Mouse (Mus musculus) 416B (cell line): ENCODE measurements around the gene Pygb.
A peak's percentile ranks its signal among the peaks of the same experiment; 100 is the strongest.

Source experiments
- DNase-seq: peaks from one replicate; pipeline ENCODE4 v3.0.0; 2011; ENCODE audit warnings: low read depth

Gene Pygb

DNA sequence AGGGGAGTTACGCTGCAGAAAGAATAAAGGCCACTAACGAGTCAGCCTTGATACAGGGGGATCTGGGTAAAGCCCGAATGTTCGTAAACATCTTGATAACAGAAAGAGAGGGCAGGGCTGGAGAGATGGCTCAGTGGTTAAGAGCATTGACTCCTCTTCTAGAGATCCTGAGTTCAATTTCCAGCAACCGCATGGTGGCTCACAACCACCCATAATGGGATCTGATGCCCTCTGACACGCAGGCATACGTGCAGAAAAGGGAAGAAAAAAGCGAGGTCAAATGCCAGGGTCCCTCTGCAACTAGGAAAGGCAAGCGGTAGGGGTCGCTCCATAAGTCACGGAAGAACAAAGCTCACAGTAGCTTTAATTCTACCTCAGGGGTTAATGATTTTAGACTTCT is 54.6 kb downstream of the Pygb start:
- DNase-seq: no peak

DNA sequence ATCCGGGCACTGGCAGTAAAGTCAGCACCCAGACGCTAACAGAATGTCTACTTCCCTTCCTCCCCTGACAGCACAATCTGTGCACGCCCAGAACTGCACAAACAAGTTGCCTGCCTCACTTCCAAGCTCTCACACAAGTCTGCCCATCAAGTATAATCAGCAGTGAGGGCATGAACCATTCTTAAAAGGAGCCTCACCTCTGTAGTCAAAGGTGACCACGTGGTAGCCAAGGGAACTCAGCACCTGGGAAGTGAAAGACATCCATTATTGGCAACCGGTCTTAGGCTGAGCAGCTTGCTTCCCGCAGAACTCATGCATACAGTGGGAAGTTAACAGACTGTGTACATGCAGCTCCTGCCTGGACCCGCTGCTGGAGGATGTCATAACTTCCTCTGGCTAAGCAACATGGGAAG is 55.5 kb downstream of the Pygb start:
- no peak for DNase-seq

DNA sequence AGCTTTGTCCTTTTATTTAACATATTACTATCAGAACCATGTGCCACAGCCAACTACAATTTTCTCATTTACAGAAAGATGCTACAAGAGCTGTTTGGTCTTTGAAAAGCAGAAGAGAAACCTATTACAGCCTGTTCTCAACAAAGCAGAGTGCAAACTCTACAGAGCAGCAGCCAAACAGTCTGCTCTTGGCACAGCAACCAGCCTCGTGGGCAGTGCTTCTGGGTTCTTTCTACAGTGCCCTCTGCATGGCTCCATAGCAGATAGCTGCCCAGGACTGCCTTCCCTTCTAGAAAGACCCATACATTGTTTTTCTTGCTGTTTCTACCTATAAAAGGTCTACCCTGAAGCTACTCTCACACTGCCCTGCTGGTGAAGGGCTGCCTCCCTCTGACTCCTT is 58.3 kb downstream of the Pygb start:
- no peak for DNase-seq

DNA sequence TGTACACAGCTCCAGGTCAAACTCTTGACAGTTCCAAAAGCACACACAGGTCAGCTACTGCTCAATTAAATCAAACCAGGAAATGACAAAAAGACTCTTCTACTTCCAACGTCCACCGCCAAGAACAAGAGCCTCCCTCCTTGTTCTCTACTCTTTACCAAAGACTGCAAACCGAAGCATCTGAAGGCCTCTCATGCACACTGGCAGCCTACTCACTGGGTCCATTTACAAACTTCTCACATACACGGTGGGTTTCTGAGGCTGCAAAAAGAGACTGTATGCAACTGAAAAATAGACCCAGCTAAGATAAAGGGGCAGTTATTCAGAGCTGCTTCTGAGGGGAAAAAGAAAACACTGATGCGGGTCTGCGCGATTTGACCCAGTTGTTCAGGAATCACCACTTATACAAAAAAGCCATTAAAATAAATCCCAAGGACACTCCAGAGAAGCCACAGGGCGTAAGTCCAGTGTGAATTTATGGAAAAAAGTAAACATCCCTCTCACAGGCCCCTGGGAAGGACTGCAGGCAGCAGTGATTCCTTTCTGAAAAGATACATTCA is 61.0 kb downstream of the Pygb start:
- no peak for DNase-seq

DNA sequence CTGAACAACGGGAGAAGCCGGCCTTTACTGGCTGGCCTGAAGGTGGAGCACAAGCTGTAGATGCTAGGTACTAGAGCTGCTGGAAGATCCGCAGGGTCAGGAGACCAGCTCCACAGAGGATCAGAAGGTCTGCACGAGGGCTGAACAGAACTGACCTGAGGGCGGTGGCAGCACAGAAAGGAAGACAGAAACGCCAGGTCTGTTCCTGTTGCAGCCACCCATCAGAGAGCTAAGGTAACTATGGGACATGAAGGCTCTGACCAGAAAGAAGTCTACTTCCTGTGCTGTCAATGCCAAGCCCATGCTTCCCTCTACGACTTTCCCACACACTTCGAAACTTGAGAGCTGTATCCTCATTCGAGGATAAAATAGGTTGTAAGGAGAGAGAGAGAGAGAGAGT is 64.7 kb downstream of the Pygb start:
- no peak for DNase-seq

DNA sequence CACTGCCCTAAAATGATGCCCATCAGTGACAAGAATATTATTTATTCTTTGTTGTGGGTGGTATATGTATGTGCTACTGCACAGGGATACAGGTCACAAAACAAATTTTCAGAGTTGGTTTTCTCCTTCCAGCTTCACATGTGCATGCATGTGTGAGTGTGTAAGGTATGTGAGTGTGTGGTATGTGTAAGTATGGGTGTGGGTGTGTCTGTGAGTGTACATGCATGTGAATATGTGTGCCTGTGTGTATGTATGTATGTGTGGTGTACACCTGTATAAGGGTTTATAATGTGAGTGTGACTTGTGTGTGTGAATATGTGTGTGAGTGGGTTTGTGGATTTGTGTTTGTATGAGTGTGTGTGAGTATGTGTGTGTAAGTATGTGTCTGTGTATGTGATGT is 68.7 kb downstream of the Pygb start:
- DNase-seq: no peak

DNA sequence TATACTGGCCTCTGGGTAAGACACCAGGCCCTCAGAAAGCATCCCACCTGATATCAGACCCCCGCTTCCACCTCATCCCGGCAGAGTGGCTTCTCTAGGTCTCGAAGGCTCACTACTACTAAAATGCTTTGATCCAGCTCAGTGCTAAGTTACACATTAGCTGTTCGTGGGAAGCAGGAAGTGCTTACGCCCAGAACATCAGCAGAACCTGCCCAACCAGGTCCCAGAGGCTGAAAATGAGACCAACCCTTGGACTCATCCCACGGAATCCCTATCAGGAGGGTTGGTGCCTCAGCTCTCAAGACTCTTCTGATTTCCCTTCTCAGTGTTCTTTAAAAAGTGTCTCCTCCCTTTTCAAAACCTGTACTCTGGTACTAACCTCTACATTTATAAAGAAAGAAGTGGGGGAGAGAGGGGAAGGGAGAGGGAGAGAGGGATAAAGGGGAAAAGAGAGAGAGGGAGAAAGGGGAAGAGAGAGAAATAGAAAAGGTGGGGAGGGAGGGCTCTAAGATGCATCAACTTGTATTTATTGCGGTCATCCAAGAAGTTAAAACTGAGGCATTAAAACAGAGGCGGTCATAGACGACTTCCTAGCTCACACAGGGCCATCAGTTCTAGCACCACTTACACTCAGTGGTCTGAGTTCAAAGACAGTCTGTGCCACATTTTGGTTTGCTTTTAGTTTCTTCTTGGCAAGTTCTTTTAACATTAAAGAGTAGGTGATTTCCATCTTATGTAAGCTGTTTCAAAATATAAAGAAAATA is 72.4 kb downstream of the Pygb start:
- DNase-seq: no peak

DNA sequence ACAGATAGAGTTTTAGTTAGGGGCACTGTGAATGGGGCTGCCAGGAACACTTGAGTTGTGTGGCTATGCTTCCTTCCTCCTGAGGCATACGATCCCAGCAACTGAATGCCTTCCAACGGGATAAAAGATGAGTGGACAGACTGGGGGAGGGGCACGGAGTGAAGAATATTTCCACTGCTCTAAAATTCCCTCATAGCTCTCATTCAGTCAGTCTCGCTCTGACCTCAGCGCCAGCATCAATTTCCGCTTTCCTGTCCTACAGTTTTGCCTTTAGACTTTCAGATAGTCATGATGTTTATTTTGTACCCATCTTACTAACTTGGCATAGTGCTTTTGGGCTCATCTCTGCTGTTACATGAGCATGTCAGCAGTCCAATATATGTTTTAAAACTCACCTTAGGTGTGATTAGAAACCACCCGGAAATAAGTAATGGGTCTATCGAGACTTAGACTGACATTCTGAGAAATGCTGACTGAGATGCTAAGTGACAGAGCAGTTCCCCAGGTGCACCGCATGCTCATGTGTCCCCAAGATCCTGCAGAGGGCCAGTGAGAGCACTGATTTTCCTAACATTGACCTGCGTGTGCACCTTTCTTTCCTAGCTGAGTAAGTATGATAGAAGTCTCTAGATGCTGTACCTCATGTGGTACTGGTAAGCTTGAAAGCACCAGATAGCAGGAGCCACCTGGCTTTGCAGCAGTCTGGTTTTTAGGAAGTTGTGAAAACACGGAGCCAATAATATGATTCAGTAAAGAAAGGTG is 73.4 kb downstream of the Pygb start:
- DNase-seq: no peak

DNA sequence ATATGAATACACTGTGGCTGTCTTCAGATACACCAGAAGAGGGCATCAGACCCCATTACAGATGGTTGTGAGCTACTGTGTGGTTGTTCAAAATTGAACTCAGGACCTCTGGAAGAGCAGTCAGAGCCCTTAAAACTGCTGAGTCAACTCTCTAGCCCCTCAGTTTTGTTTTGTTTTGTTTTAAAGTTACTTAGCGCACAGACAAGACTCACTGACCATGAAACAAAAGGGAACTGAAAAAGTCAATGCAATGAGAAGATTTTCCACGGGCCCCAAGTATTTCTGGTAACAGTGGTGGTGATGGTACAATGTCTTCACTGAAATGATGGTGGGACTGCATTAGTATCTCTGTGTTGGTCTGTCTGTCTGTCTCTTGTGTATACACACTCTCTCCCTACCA is 74.6 kb downstream of the Pygb start:
- peak; percentile 42 for DNase-seq

DNA sequence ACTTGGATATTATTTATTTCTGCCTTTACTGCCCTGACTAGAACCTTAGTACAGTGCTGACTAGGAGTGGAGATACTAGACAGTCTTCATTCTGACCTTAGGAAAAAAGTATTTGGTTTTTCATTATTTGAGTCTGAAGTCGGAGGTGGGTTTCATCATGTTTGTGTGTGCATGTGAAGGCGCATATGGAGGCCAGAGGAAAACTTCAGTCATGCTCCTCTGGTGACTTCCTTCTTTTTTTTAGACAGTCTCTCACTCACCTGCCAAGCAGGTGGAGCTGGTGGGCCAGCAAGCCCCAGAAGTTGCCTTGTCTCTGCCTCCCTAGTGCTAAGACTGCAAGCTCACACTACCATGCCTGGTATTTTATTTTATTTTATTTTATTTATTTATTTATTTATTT is 80.5 kb downstream of the Pygb start:
- no peak for DNase-seq

DNA sequence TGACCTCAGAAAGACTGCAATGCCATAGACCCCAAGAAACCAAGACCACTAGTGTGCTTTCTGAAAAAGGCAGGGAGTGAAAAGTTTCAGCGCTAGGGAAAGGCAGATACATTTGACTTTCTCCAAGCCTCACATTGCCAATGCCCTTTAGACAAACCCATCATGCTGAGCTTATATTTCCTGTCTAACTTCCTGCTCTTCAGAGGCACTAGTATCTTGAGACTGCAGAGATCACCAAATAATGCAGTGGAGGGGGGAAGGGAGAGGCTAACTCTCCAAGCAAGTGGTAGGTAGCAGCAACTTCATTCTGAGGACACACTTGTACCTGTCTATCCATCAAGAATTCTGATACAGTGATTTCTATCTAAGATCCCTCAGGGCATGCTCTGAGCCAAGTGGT is 82.9 kb downstream of the Pygb start:
- peak; percentile 65 for DNase-seq

DNA sequence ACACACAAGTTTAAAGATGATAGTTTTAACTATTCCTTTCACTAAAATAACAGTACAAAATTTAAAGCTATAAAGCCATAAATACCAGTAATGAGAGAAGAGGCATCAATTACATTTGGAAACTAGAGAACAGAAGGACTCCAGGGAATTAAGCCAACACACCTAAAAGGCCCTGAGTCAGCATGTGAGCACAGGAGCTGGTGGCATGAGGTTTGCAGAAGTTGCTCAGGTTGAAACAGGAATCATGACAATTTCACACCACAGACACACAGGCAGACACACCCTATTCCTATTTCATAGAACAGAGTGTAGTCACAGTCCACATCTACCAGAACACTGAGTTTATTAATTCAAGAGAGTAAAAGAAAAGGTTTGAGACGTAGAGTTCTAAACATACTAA is 88.0 kb downstream of the Pygb start:
- peak; percentile 37 for DNase-seq

DNA sequence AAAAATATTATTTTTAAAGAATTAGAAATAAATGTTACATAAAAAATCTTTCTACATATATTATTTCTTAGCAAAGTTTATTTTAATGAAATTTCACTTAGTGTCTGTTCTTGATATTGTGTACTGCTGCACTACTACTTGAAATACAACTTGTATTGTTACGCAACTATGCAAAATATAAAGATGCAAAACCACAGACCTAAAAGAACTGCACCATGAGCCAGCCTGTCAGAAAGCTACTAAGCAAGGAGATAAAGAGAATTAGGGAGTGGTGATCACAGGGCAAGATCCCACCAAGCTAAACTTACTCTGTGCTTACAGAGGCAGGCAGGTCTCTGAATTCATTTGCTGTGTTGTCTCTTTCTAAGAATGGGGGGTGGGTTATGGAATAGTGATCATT is 88.7 kb downstream of the Pygb start:
- peak; percentile 57 for DNase-seq

DNA sequence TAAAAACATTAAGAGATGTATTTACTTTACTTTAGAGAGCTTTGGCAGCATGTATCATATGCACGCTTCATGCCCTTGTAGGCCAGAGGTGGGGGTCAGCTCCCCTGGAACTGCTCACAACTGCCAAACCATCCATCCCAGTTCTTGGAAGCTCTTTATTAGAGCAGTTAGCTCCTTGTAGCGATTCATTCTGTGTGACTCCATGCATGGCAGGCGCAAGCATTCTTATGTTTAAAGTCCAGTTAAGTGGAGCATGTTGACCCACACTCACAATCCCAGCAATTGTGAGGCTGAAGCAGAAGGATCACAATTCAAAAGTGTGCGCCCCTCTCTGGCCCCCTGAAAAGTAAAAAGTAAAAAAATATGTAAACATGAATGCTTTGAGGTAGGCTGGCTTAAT is 91.0 kb downstream of the Pygb start:
- DNase-seq: no peak
